Mouse (Mus musculus): ENCODE measurements at regions not wholly inside any gene's neighbourhood (a gene's known extent, or its start where the extent isn't known, plus 50 kb on each side); places are given as distances from the start of the nearest gene placed in this dataset.

DNA sequence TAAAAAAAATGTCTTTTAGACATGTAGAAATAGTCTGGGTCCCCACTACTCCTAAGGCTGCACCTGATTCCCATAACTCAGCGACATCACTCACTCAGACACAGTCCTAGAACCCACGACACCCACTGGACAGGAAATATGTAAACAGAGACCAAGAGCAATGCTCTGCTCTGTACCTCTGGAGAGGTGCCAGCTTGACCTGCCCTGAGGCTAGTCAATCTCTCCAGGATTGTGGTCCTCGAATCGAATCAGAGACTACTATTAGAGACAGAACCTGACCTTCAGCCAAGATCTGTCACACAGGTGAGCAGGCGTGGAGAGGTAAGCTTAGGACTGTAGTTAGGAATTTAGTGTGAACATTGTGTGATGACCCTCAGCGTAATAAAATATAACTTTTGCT, 152.7 kb downstream of the Mycn start:
- TF ChIP-seq CTCF (IDR thresholded peaks at IDR 0.05; ENCODE audit: low read depth): no peak
- no peak for TF ChIP-seq EP300 (IDR thresholded peaks at IDR 0.05; ENCODE audit: low read depth)
